Mouse (Mus musculus): ENCODE measurements around the gene Spats2.
"Not testable (repeated sequence)": the region's sequence is repeated elsewhere in the genome, so short reads cannot be mapped to it uniquely, and the experiment has no call there.

Spats2 gene

GRCm38 (mm10) chr15:99125711-99126080 lies at the start of gene Spats2:
Gene Spats2, plus strand, starts transcription at chr15:99125916.
- no peak for DNase-seq (ENCODE audit: low spot score in 2 of 2)

- DNase-seq (ENCODE audit: low spot score in 2 of 2) = not testable (repeated sequence)
Observed at GRCm38 (mm10) chr15:99076011-99076410, 49.7 kb upstream of the Spats2 start.

- DNase-seq (ENCODE audit: low spot score in 2 of 2) = no peak
Observed at GRCm38 (mm10) chr15:99078181-99078910, 47.4 kb upstream of the Spats2 start.

- DNase-seq (ENCODE audit: low spot score in 2 of 2) = no peak
Observed at GRCm38 (mm10) chr15:99079804-99080203, 45.9 kb upstream of the Spats2 start.

- DNase-seq (ENCODE audit: low spot score in 2 of 2) = no peak
Observed at GRCm38 (mm10) chr15:99082322-99082721, 43.4 kb upstream of the Spats2 start.

GRCm38 (mm10) chr15:99082840-99083239 lies 42.9 kb upstream of the Spats2 start:
- DNase-seq (ENCODE audit: low spot score in 2 of 2) = no peak

GRCm38 (mm10) chr15:99083258-99083657 lies 42.5 kb upstream of the Spats2 start:
- DNase-seq (ENCODE audit: low spot score in 2 of 2) = no peak

- DNase-seq (ENCODE audit: low spot score in 2 of 2) = no peak
Observed at GRCm38 (mm10) chr15:99083867-99084557, 41.7 kb upstream of the Spats2 start.

GRCm38 (mm10) chr15:99084618-99085017 lies 41.1 kb upstream of the Spats2 start:
- DNase-seq (ENCODE audit: low spot score in 2 of 2) = no peak

- no peak for DNase-seq (ENCODE audit: low spot score in 2 of 2)
Observed at GRCm38 (mm10) chr15:99085997-99086396, 39.7 kb upstream of the Spats2 start.

GRCm38 (mm10) chr15:99087253-99088075 lies 38.3 kb upstream of the Spats2 start, which contains the start of gene C1ql4:
Gene C1ql4, minus strand, starts transcription at chr15:99087817.
- DNase-seq (ENCODE audit: low spot score in 2 of 2) = no peak

- peak; percentile 65 to 68 for DNase-seq (ENCODE audit: low spot score in 2 of 2)
Observed at GRCm38 (mm10) chr15:99088292-99088691, 37.4 kb upstream of the Spats2 start.

- no peak for DNase-seq (ENCODE audit: low spot score in 2 of 2)
Observed at GRCm38 (mm10) chr15:99089069-99089468, 36.6 kb upstream of the Spats2 start.

GRCm38 (mm10) chr15:99092870-99093269 lies 32.8 kb upstream of the Spats2 start, which contains the start of gene Dnajc22:
Gene Dnajc22, plus strand, starts transcription at chr15:99093170.
- DNase-seq (ENCODE audit: low spot score in 2 of 2) = no peak

- peak; percentile 47 to 58 for DNase-seq (ENCODE audit: low spot score in 2 of 2)
Observed at GRCm38 (mm10) chr15:99093291-99094258, 32.1 kb upstream of the Spats2 start.

GRCm38 (mm10) chr15:99094631-99095270 lies 31.0 kb upstream of the Spats2 start:
- DNase-seq (ENCODE audit: low spot score in 2 of 2) = no peak

- no peak for DNase-seq (ENCODE audit: low spot score in 2 of 2)
Observed at GRCm38 (mm10) chr15:99095356-99095755, 30.4 kb upstream of the Spats2 start.

GRCm38 (mm10) chr15:99096061-99096793 lies 29.5 kb upstream of the Spats2 start:
- DNase-seq (ENCODE audit: low spot score in 2 of 2) = no peak

GRCm38 (mm10) chr15:99096831-99097500 lies 28.8 kb upstream of the Spats2 start:
- no peak for DNase-seq (ENCODE audit: low spot score in 2 of 2)

Data from heart, adult 9 months (tissue).